Mouse (Mus musculus): ENCODE data around the gene Men1.
"Not testable (repeated sequence)": the region's sequence is repeated elsewhere in the genome, so short reads cannot be mapped to it uniquely, and the experiment has no call there.

Men1 gene

DNA sequence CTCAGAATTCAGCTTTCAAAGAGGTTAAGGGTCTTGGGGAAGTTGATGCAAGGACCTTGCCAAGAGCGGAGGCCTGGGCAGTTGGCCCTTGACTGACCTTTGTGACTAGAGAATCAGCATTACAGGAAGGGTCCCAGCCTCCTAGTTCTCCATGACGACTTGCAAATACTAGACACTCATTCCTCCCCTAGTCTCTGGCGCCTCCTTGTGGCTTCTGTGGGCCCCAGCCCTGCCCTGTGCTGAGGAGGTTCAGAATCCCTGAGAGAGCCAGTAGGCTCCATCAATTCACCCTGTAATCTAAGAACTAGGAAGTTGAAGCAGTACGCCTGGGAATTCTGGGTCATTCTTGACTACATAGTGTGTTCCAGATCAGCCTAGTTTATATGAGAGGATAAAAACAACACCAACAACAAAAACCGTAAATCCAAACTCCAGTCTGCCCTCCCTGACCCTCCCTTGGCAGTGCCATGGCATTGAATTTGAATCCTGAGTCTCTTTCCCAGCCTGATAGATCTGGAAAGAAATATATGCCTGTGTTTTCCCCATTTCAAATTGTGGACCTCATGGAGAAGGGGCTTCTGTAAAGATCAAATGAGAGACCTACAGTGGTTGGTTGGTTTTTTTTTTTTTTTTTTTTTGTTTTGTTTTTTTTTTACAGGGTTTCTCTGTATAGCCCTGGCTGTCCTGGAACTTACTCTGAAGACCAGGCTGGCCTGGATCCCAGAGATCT, 29.8 kb upstream of the Men1 start:
- DNase-seq (ENCODE audit: low spot score): peak; percentile 93

DNA sequence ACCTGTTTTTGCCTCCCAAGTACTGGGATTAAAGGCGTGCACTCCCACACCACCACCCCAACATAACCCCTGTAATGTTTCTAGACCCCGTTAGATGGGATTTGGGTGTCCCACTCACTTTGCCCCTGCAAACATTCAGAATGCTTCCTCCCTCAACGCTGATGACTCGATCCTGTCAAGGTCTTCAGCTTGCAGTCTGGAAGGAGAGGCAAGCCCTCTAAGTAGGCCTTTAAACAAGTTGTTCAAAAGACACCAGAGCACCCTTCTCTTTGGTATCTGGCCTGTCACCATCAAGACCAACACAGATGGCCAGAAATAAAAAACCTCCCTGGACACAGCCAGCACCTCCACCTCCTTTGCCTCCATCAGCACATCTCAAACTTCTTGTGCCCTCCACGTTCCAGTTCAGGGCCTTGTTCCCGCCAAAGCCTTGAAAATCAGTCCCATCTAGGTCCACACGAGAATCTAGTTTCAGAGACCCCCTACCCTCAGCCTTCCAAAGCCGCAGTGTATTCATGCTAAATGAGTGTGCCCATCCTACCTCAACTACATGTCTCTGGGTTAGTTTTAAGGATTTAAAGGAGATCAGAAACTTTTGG, 29.2 kb upstream of the Men1 start:
- DNase-seq (ENCODE audit: low spot score): no peak

DNA sequence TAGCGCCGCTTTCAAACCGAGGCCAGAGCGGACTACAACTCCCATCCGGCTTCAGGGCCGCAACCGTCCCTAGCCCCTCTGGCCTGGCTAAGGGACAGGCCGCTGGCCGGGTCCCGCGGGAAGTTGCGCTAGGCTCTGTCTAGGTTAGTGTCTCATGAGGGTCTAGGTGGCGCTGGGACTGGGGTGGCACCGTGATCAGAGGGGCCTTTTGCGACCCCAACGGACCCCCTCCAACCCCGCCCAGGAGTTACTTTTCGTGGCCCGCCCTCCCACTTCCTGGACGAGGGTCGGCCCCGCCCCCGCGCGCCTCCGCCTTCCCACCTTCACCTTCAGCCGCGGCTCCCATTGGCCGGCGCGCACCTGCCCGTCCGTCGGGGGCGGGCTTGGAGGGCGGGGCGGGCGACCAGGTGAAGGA, 28.6 kb upstream of the Men1 start, which contains the start of gene Cdc42bpg:
Gene Cdc42bpg (plus strand): TSS at position 320 of the 415 bp plus-strand sequence.
- DNase-seq (ENCODE audit: low spot score): peak; percentile 94

DNA sequence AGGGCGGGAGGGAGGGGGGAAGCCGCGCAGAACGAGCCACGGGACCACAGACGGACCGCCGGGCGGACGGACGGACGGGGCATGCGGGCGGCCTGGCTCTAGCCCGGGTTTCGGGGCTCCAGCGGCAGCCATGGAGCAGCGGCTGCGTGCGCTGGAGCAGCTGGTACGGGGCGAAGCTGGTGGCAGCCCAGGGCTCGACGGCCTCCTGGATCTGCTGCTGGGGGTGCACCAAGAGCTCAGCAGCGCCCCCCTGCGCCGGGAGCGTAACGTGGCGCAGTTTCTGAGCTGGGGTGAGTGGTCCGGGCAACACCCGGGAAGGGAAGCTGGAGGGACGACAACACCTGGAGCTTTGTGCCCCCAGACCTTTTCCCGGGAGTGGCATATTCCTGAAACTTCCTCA, 28.2 kb upstream of the Men1 start:
- DNase-seq (ENCODE audit: low spot score): peak; percentile 84

DNA sequence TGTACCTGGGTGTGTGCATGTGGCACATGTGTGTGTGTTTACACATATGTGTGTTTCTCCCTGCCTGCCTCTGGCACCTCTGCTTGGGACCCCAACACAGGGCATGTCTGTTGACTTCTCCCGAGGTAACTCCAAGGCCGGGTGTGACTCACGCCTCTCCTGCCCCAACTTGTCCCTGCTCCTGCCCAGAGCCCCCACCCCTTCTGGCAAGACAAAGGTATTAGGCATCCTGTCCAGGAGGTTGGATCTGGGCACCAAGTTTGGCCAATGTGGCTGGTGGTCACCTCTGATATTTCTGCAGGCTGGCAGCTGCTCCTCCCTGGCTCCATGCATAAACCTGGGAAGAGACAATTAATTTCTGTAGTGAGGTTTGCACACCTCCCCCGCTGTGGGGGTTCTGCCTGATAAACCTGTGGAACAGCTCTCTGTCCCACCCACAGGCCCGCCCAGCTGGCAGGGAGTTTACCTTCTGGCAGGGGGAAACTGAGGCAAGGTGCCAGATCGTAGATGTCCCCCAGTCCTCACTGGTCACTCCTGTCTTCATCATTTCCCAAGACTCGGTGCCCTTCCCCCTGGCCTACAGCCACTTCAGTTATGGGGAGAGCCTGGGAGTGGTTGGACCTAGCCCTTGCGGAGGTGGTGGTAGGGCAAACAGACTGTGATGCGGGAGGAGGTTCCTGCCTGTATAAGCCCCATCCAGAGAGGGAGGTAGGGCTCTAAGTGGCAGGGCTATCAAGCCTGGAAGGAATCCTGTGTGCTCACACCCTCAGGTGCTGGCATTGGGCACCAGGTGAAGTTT, 26.8 kb upstream of the Men1 start:
- no peak for DNase-seq (ENCODE audit: low spot score)

DNA sequence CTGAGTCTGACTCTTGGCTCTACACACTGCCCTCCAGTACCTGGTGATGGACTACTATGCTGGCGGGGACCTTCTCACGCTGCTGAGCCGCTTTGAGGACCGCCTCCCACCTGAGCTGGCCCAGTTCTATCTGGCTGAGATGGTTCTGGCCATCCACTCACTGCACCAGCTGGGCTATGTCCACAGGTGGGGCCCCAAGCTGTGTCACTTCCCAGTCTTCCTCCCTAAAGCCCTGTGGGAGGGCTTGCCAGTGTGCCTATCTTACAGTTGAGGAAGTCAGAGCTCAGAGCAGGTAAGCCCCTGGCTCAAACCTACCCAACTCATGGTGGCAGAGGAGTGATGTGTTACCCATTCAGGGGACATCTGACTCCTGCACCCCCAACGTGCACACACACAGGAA, 24.6 kb upstream of the Men1 start:
- no peak for DNase-seq (ENCODE audit: low spot score)

DNA sequence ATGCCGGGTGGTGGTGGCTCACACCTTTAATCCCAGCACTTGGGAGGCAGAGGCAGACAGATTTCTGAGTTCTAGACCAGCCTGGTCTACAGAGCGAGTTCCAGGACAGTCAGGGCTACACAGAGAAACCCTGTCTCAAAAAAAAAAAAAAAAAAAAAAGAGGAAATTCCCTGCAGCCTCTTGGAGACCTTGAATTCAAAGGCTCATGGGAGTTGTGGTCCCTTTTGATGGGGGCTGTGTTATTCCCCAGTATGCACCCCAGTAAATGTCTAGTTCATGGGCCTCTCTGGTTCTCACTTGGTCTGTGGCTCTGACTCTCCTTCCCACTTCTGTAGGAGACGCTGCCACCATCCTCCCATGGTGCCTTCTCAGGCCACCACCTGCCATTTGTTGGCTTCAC, 23.0 kb upstream of the Men1 start:
- not testable (repeated sequence) for DNase-seq (ENCODE audit: low spot score)

DNA sequence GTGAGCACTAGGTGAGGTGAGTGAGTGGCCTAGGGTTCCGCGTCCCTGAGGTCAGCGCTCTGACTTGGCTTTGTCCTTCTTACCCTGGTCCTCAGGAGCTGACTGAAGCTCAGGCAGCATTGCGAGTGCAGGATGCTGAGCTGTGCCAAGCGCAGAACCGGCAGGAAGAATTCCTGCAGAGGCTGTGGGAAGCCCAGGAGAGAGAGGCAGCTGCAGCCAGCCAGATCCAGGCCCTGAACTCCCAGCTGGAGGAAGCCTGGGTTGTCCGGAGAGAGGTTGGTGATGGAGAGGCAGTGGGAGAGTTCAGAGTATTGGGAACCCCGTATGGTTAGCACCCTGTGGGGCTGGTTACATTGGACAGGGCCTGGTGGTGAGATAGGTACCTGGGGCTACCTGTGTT, 21.0 kb upstream of the Men1 start:
- DNase-seq (ENCODE audit: low spot score): no peak

DNA sequence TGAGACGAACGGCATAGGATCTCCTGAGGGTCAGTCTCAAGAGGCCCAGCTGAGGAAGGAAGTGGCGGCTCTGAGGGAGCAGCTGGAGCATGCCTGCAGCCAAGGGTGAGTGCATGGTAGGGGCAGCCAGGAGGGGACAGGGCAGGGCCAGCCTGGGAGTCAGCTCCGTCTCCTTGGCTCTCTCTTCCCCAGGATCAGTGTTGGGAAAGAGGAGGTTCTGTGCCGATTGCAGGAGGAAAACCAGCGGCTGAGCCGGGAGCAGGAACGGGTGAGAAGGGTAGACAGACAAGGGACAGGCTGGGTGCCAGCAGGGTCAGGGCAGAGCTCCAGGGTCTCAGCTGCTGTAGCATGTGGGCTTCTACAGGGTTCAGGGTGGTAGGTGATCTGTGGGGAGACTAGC, 20.3 kb upstream of the Men1 start:
- no peak for DNase-seq (ENCODE audit: low spot score)

DNA sequence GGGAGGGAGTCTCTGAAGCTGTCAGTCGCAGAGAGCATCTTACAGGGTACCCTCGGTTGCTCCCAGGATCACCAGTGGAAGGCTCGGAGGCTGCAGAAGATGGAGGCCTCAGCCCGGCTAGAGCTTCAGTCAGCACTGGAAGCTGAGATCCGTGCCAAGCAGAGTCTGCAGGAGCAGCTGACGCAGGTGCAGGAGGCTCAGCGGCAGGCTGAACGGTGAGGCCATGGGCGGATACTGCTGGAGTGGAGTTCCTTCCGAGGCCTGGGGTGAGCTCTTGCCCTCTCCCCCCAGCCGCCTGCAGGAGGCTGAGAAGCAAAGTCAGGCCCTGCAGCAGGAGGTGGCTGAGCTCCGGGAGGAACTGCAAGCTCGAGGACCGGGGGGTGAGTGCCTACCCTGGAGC, 19.2 kb upstream of the Men1 start:
- DNase-seq (ENCODE audit: low spot score): no peak

DNA sequence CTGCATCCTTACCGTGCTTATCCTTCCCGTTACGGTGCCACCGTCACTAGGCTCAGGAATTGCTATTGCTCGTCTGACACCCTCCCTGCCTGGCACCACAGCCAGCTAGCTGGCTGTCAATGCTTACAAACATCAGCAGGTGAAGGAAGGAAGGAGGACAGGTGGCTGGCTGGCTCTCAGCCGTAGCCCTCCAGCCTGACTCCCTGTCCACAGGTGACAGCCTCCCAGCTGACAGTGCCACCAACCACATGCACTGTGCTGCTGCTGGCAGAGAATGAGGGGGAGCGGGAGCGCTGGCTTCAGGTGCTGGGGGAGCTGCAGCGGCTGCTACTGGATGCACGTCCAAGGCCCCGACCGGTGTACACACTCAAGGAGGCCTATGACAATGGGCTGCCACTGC, 16.6 kb upstream of the Men1 start:
- DNase-seq (ENCODE audit: low spot score): no peak

DNA sequence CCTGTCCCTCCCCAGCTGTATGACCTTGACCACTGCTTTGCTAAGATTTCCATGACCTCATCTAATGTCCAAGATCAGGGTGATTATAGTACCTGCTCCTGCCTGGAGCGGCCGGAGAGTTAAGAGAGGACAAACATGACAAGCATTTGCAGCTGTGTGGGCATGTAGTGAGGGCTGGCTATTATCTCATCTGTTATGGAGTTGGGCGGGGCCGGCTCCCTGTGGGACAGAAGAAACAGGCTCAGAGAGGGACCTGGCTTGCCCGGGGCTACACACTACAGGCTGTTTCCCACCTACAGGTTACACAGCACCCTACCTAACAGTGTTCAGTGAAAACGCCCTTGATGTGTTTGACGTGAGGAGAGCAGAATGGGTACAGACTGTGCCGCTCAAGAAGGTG, 13.4 kb upstream of the Men1 start:
- no peak for DNase-seq (ENCODE audit: low spot score)

DNA sequence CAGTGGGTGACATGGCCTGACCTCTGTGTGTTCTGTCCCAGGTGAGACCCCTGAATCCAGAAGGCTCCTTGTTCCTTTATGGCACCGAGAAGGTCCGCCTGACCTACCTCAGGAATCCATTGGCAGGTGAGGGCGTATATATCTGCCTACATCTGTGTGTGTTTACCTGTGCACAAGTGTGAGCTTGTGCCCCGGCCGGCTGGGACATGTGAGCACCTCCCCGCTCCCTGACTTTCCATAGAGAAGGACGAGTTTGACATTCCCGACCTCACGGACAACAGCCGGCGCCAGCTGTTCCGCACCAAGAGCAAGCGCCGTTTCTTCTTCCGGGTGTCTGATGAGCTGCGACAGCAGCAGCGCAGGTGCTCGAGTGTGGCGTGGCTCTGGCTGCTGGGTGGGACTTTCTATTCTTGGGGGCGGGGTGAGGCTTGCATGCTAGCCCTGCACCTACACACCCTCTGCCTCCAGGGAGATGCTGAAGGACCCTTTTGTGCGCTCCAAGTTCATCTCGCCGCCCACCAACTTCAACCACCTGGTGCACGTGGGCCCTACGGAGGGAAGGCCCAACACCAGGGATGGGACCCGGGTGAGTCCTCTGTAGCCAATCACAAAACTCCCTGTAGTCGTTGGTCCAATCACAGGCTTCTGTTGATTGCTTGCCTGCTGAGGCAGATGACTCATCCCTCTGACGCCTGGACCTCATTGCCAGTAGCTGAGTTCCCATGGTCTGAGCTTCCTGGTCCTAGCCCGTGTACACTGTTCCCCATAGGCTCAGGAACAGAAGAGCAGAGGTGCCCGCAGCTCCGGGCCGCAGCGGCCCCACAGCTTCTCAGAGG, 12.8 kb upstream of the Men1 start:
- DNase-seq (ENCODE audit: low spot score): no peak

DNA sequence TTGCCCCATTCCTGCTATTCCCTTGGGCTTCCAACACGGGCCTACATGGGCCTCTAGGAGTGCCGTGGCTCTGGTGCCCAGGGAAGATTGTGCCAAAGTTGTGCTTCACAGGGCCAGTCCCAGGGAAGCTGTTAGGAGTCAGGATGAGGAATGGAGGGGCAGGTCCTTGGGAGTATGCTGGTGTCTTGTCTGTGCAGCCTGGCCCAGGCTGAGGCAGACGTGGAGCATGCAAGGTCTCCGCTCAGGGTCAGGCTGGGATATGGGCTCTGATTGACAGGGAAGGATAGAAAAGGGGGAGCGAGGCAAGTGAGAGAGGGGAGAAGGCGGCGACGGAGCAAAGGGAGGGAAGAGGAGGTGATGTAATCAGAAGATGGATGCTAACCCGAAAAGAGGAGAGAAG, 10.0 kb upstream of the Men1 start:
- DNase-seq (ENCODE audit: low spot score): no peak

DNA sequence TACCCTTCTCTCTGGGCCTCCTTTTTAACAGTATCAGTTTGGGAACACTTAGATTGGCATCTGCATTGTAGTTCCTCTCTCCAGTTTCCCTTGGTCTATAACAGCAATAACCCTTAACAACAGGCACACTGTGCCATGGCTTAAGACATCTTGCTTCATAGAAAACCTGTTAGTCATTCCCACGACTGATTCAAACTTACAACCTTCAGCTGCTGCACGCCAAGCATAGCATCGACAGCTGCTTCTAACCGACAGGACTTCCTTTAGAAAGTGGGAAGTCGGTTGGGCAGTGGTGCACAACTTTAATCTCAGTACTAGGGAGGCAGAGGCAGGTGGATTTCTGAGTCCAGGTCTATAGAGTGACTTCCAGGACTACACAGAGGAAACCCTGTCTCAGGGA, 3.6 kb upstream of the Men1 start:
- DNase-seq (ENCODE audit: low spot score): no peak

DNA sequence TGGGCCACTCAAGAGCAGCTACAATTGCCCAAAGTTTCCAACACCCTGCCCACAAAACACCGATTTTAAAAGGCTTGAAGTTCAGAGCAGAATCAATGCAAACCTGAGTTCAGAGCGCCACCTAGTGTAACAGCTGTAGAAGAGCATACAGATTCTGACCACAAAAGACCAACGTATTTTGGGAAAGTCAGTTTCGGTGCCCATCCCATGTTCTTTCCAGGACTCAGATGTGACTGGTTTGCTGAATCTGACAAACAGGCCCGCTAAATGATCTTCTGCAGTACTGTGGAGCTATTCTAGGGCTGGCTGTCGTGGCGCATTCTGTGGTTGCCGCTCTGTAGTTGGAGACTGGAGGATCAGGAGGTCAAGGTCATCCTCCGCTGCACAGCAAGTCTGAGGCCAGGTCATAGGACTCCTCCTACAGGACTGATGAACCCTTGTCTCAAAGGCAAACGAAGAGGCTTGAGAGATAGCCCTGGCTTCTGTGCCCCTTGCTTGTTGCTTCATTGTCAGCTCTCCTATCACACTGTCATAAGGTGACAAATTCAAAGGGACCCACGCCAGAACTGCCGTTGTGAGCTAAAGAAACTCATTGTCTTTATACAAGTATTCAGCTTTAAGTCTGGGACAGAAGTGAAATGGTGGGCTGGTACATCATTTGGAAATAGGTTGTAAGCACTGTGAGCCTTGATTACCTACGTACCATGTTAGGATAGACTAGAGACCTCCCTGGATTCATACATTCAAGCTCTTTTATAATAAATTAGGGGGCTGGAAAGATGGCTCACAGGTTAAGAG, 2.9 kb upstream of the Men1 start:
- peak; percentile 60 for DNase-seq (ENCODE audit: low spot score)

DNA sequence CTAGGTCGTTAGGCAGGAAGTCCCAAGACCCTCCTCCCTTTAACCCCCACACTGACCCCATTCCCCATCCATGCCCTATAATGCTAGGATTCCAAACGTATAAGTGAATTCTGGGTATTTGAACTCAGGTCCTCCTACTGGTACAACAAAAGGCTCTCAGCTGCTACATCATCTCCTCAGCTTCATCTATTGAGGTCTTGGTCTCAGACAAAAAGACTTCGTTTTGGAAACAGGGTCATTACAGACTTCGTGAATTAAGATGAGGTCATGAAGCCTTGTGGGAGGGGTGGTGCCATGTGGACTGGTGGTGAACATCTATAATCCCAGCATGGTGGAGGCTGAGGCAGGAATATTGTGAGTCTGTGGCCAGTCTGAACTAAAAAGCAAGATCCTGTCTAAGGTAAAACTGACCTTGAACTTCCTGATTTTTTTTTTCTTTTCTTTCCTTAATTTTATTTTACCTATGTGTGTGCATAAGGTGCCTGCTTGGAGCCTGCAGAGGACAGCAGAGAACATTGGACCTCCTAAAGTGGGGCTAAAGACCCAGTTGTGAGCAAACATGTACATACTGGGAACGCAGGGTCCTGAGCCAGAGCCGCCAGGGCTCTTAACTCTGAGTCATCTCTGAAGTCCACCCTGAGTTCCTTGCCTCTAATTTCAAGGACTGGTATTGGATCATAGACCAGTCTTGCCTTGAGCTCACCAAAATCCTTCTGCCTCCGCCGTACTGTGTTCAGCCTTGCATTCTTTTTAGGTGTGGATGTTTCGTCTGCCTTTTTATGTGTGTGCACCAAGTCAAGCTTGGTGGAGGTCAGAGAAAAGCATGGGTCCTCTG, 801 bp upstream of the Men1 start:
- DNase-seq (ENCODE audit: low spot score): no peak

DNA sequence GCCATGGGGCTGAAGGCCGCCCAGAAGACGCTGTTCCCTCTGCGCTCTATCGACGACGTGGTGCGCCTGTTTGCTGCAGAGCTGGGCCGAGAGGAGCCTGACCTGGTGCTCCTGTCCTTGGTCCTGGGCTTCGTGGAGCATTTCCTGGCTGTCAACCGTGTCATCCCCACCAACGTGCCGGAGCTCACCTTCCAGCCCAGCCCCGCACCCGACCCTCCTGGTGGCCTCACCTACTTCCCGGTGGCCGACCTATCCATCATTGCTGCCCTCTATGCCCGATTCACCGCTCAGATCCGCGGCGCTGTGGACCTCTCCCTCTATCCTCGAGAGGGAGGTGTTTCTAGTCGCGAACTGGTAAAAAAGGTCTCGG, 664 bp downstream of the Men1 start:
- DNase-seq (ENCODE audit: low spot score): no peak

DNA sequence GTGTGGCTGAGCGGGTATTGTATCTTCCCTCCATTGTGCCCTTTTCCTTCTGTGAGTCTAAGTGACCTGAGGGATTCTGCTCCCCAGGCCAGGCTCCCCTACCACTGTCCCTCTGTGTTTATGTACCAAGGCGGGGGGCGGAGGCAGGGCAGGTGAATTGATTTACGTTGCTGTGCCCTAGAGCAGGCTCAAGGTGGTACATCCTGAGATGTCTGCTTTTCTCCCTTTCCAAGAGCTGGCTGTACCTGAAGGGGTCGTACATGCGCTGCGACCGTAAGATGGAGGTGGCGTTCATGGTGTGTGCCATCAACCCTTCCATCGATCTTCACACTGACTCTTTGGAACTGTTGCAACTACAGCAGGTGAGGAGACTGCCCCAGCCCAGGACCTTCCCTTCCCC, 2.1 kb downstream of the Men1 start:
- DNase-seq (ENCODE audit: low spot score): no peak

DNA sequence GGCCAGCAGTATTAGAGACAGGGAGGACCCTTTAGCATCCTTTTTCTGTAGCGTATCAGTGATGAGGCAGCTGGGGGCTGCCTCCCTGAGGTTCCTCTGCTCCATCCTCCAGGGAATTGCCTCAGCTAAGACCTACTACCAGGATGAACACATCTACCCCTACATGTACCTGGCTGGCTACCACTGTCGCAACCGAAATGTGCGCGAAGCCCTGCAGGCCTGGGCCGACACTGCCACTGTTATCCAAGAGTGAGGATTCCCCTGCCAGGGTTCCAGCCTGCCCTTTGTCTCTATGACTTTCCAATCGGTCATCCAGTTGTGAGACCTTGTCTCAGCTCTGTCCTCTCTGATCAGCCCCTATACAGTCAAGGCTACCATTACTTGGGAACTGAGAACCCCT, 3.4 kb downstream of the Men1 start:
- DNase-seq (ENCODE audit: low spot score): no peak

DNA sequence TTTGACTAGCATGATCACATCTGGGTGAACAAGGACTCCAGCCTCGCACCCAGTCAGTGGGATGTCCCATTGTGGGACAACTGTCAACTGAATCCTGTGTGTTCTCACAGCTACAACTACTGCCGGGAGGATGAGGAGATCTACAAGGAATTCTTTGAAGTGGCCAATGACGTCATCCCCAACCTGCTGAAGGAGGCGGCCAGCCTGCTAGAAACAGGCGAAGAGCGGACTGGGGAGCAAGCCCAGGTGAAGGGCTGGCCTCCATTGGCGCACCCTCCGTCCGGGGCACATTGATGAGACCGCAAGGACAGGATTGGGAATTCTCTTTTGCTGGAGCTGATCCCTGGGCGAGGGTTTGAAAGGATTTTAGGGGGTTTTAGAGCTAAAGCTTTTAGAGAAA, 3.9 kb downstream of the Men1 start:
- no peak for DNase-seq (ENCODE audit: low spot score)
